Mouse (Mus musculus): ENCODE data around the gene Arfgef2. TPM values are rescaled to one million over a fixed set of nuclear protein-coding genes. Genes with fewer than 3 reads are reported as not detected.
A peak's percentile ranks its signal among the peaks of the same experiment; 100 is the strongest.

The Arfgef2 gene
- polyA plus RNA-seq, 1 experiment from 2014 or later: 4.8 TPM

GRCm38 (mm10) chr2:166936166-166936565, 130.8 kb downstream of the Arfgef2 start:
- ATAC-seq (ENCODE audit: insufficient number of reproducible peaks, low FRiP score, low TSS enrichment, low read depth): no peak
- Histone ChIP-seq H3K4me1 (ENCODE audit: control insufficient read depth, insufficient read depth, low read length) (no peaks in the 10 kb centered on the region), H3K36me3 (ENCODE audit: control insufficient read depth, insufficient read depth, low read length) (peaks cover 34% of the 10 kb centered on the region), H3K9me3 (ENCODE audit: control insufficient read depth, low read length) (no peaks in the 10 kb centered on the region), H3K9ac (ENCODE audit: low read length) (no peak overlapping the region), H3K4me3 (ENCODE audit: low read depth, low read length) (no peak overlapping the region), H3K27ac (replicated peaks; ENCODE audit: low read depth, low read length) (no peak overlapping the region), H3K4me2 (ENCODE audit: low read depth, severe bottlenecking) (no peak overlapping the region), H3K27me3 (ENCODE audit: control insufficient read depth, insufficient read depth, low read length) (no peaks in the 10 kb centered on the region)
- 95% methylated on average over 2 of the region's 2 CpGs for WGBS
- no peak for DNase-seq (ENCODE audit: low spot score)

- ATAC-seq (ENCODE audit: insufficient number of reproducible peaks, low FRiP score, low TSS enrichment, low read depth): no peak
- 90% methylated on average over 2 of the region's 2 CpGs for WGBS
- H3K4me2 ChIP-seq (ENCODE audit: low read depth, severe bottlenecking): no peak overlapping the region
- no peak overlapping the region for H3K27ac ChIP-seq (replicated peaks; ENCODE audit: low read depth, low read length)
- no peak overlapping the region for H3K9ac ChIP-seq (ENCODE audit: low read length)
- no peaks in the 10 kb centered on the region for H3K9me3 ChIP-seq (ENCODE audit: control insufficient read depth, low read length)
- H3K4me1 ChIP-seq (ENCODE audit: control insufficient read depth, insufficient read depth, low read length): no peaks in the 10 kb centered on the region
- H3K4me3 ChIP-seq (ENCODE audit: low read depth, low read length): no peak overlapping the region
- peaks cover 27% of the 10 kb centered on the region for H3K36me3 ChIP-seq (ENCODE audit: control insufficient read depth, insufficient read depth, low read length)
- H3K27me3 ChIP-seq (ENCODE audit: control insufficient read depth, insufficient read depth, low read length): no peaks in the 10 kb centered on the region
- DNase-seq (ENCODE audit: low spot score): no peak
Observed at GRCm38 (mm10) chr2:166943146-166943545, 137.8 kb downstream of the Arfgef2 start.

- Histone ChIP-seq H3K4me3 (ENCODE audit: low read depth, low read length) (no peak overlapping the region), H3K9ac (ENCODE audit: low read length) (no peak overlapping the region), H3K4me1 (ENCODE audit: control insufficient read depth, insufficient read depth, low read length) (no peaks in the 10 kb centered on the region), H3K9me3 (ENCODE audit: control insufficient read depth, low read length) (no peaks in the 10 kb centered on the region), H3K27ac (replicated peaks; ENCODE audit: low read depth, low read length) (no peak overlapping the region), H3K27me3 (ENCODE audit: control insufficient read depth, insufficient read depth, low read length) (no peaks in the 10 kb centered on the region), H3K4me2 (ENCODE audit: low read depth, severe bottlenecking) (no peak overlapping the region), H3K36me3 (ENCODE audit: control insufficient read depth, insufficient read depth, low read length) (peaks cover 32% of the 10 kb centered on the region)
- DNase-seq (ENCODE audit: low spot score) (no peak), ATAC-seq (ENCODE audit: insufficient number of reproducible peaks, low FRiP score, low TSS enrichment, low read depth) (no peak)
- WGBS: 86% methylated on average over 1 of the region's 1 CpGs
Observed at GRCm38 (mm10) chr2:166944346-166944745, 139.0 kb downstream of the Arfgef2 start.

- peak; percentile 37 for DNase-seq (ENCODE audit: low spot score)
- no peak overlapping the region for H3K27ac ChIP-seq (replicated peaks; ENCODE audit: low read depth, low read length)
- no peak overlapping the region for H3K4me2 ChIP-seq (ENCODE audit: low read depth, severe bottlenecking)
- peaks cover 41% of the 10 kb centered on the region for H3K36me3 ChIP-seq (ENCODE audit: control insufficient read depth, insufficient read depth, low read length)
- no peak overlapping the region for H3K4me3 ChIP-seq (ENCODE audit: low read depth, low read length)
- WGBS: 74% methylated on average over 4 of the region's 4 CpGs
- no peaks in the 10 kb centered on the region for H3K27me3 ChIP-seq (ENCODE audit: control insufficient read depth, insufficient read depth, low read length)
- no peaks in the 10 kb centered on the region for H3K4me1 ChIP-seq (ENCODE audit: control insufficient read depth, insufficient read depth, low read length)
- no peaks in the 10 kb centered on the region for H3K9me3 ChIP-seq (ENCODE audit: control insufficient read depth, low read length)
- no peak overlapping the region for H3K9ac ChIP-seq (ENCODE audit: low read length)
- no peak for ATAC-seq (ENCODE audit: insufficient number of reproducible peaks, low FRiP score, low TSS enrichment, low read depth)
Observed at GRCm38 (mm10) chr2:166945456-166945855, 140.1 kb downstream of the Arfgef2 start.

Other genes with a start within 250 kb of the Arfgef2 start
- gene Prex1, start 91.8 kb upstream of the Arfgef2 start, polyA plus RNA-seq (2014; fragmentation: Nextera tagmentation; extraction: Ambion mirVana): 16.0 and 19.5 TPM in 2 replicates
- 11.1 and 12.9 TPM in 2 replicates for gene Trp53rkb, start 13.1 kb upstream of the Arfgef2 start, polyA plus RNA-seq (2014; fragmentation: Nextera tagmentation; extraction: Ambion mirVana)
- 224 and 226 TPM in 2 replicates for gene Cse1l, start 100.5 kb downstream of the Arfgef2 start, polyA plus RNA-seq (2014; fragmentation: Nextera tagmentation; extraction: Ambion mirVana)
- 100 and 108 TPM in 2 replicates for gene Stau1, start 190.7 kb downstream of the Arfgef2 start, polyA plus RNA-seq (2014; fragmentation: Nextera tagmentation; extraction: Ambion mirVana)
- gene Ddx27, start 209.6 kb downstream of the Arfgef2 start, polyA plus RNA-seq (2014; fragmentation: Nextera tagmentation; extraction: Ambion mirVana): 49.3 and 54.0 TPM in 2 replicates